Mouse (Mus musculus) CH12.LX (cell line): ENCODE results near the gene Zcchc3. TPM values are rescaled to one million over a fixed set of nuclear protein-coding genes. Genes with fewer than 3 reads are reported as not detected.

Source experiments
- DNase-seq: peaks from one replicate; pipeline ENCODE4 v3.0.0-alpha.2; 2013; ENCODE audit errors: extremely low read depth
- H3K27ac ChIP-seq: 2 replicates; pipeline ENCODE4 v1.5.1; 2012; ENCODE audit warnings: low read depth, mild to moderate bottlenecking, control low read depth, moderate library complexity; ENCODE audit not compliant: insufficient read depth
- H3K27me3 ChIP-seq: replicated peaks from 2 replicates; pipeline ENCODE3; 2012; ENCODE audit warnings: inconsistent platforms
- H3K36me3 ChIP-seq, 2 experiments: replicated peaks in 1 of 2; 2 replicates each; pipeline versions ENCODE3 to v1.6.1; 2012; ENCODE audit warnings: inconsistent platforms in 1 of 2, low read length in 1 of 2, mild to moderate bottlenecking in 1 of 2, mixed read lengths in 1 of 2, moderate library complexity in 1 of 2; ENCODE audit not compliant: control insufficient read depth in 1 of 2, insufficient read depth in 1 of 2
- H3K4me1 ChIP-seq, 2 experiments: 2 replicates each; pipeline ENCODE4 v1.6.1; 2012; ENCODE audit warnings: inconsistent platforms in 1 of 2, moderate library complexity in 1 of 2; ENCODE audit not compliant: insufficient read depth in 2 of 2, control insufficient read depth in 1 of 2
- H3K4me2 ChIP-seq: 2 replicates; pipeline ENCODE4 v1.6.1; 2012; ENCODE audit warnings: low read depth, mild to moderate bottlenecking, control low read depth; ENCODE audit not compliant: poor library complexity, insufficient read depth, severe bottlenecking
- H3K4me3 ChIP-seq, 3 experiments: fragments of 150-350 bp in 1 of 3; sonication (generic) in 1 of 3; replicated peaks in 1 of 3; 2 replicates each; pipeline versions ENCODE3 to v1.5.1; 2011 to 2012; ENCODE audit warnings: low read depth in 2 of 3, low read length in 2 of 3, mild to moderate bottlenecking in 2 of 3, moderate library complexity in 2 of 3, control low read depth in 1 of 3, improper control_type of control experiment in 1 of 3, inconsistent platforms in 1 of 3, mixed read lengths in 1 of 3; ENCODE audit not compliant: poor library complexity in 1 of 3
- H3K79me2 ChIP-seq: replicated peaks from 2 replicates; pipeline ENCODE4 v1.6.1; 2012; ENCODE audit warnings: mild to moderate bottlenecking, moderate library complexity; ENCODE audit not compliant: control insufficient read depth, poor library complexity, insufficient read depth, severe bottlenecking; ENCODE audit errors: extremely low read depth
- H3K9ac ChIP-seq: 2 replicates; pipeline ENCODE4 v1.6.1; 2012; ENCODE audit warnings: low read depth, mild to moderate bottlenecking, control low read depth, moderate library complexity; ENCODE audit not compliant: insufficient read depth
- H3K9me3 ChIP-seq: replicated peaks from 2 replicates; pipeline ENCODE3; 2012; ENCODE audit warnings: low read length, inconsistent platforms, mixed read lengths
- BHLHE40 ChIP-seq: IDR thresholded peaks from 2 replicates; pipeline ENCODE4 v1.6.1; 2011; ENCODE audit warnings: mild to moderate bottlenecking, low read depth, low read length, improper control_type of control experiment
- CHD1 ChIP-seq: IDR thresholded peaks from 2 replicates; pipeline ENCODE4 v1.6.1; 2012; ENCODE audit warnings: low read depth, low read length, improper control_type of control experiment, inconsistent platforms
- CTCF ChIP-seq, 2 experiments: IDR thresholded peaks in 1 of 2; conservative IDR thresholded peaks in 1 of 2; 2 replicates each; pipeline ENCODE4 v1.5.1; 2011 to 2012; ENCODE audit warnings: low read depth in 2 of 2, low read length in 2 of 2, improper control_type of control experiment in 1 of 2, inconsistent platforms in 1 of 2, mild to moderate bottlenecking in 1 of 2, moderate library complexity in 1 of 2
- E2F4 ChIP-seq: IDR thresholded peaks from 2 replicates; pipeline ENCODE4 v1.6.1; 2011; ENCODE audit warnings: low read depth, low read length, improper control_type of control experiment; ENCODE audit not compliant: insufficient replicate concordance
- HCFC1 ChIP-seq: IDR thresholded peaks from 2 replicates; pipeline ENCODE4 v1.6.1; 2012; ENCODE audit warnings: low read depth, mild to moderate bottlenecking, inconsistent platforms, low read length, improper control_type of control experiment
- IRF4 ChIP-seq: IDR thresholded peaks from 2 replicates; pipeline ENCODE4 v1.6.1; 2014; ENCODE audit warnings: low read depth, mild to moderate bottlenecking, inconsistent platforms, low read length, improper control_type of control experiment
- JUND ChIP-seq: conservative IDR thresholded peaks from 2 replicates; pipeline ENCODE4 v1.6.1; 2011; ENCODE audit warnings: low read depth, low read length, improper control_type of control experiment
- KAT2A ChIP-seq: IDR thresholded peaks from 2 replicates; pipeline ENCODE4 v1.6.1; 2012; ENCODE audit warnings: low read length, improper control_type of control experiment, inconsistent platforms; ENCODE audit not compliant: insufficient replicate concordance
- MAX ChIP-seq: IDR thresholded peaks from 2 replicates; pipeline ENCODE4 v1.6.1; 2011; ENCODE audit warnings: low read length, improper control_type of control experiment
- MEF2A ChIP-seq: IDR thresholded peaks from 2 replicates; pipeline ENCODE4 v1.6.1; 2014; ENCODE audit warnings: low read depth, mild to moderate bottlenecking, inconsistent platforms, low read length, improper control_type of control experiment, borderline replicate concordance
- NELFE ChIP-seq: IDR thresholded peaks from 2 replicates; pipeline ENCODE4 v1.6.1; 2011; ENCODE audit warnings: low read depth, low read length, improper control_type of control experiment
- NRF1 ChIP-seq: IDR thresholded peaks from 2 replicates; pipeline ENCODE4 v1.6.1; 2014; ENCODE audit warnings: low read depth, mild to moderate bottlenecking, inconsistent platforms, low read length, improper control_type of control experiment, moderate library complexity
- PAX5 ChIP-seq: IDR thresholded peaks from 2 replicates; pipeline ENCODE4 v1.6.1; 2012; ENCODE audit warnings: low read length, inconsistent platforms, mixed read lengths
- RAD21 ChIP-seq: IDR thresholded peaks from 2 replicates; pipeline ENCODE4 v1.6.1; 2011; ENCODE audit warnings: low read depth, mild to moderate bottlenecking, low read length, improper control_type of control experiment, moderate library complexity
- RCOR1 ChIP-seq: conservative IDR thresholded peaks from 2 replicates; pipeline ENCODE4 v1.6.1; 2012; ENCODE audit warnings: low read depth, mild to moderate bottlenecking, inconsistent platforms, low read length, improper control_type of control experiment
- SMC3 ChIP-seq: IDR thresholded peaks from 2 replicates; pipeline ENCODE4 v1.6.1; 2011; ENCODE audit warnings: low read depth, low read length, improper control_type of control experiment
- TBP ChIP-seq: conservative IDR thresholded peaks from 2 replicates; pipeline ENCODE4 v1.6.1; 2011; ENCODE audit warnings: low read depth, low read length, improper control_type of control experiment
- TCF12 ChIP-seq: IDR thresholded peaks from 2 replicates; pipeline ENCODE4 v1.6.1; 2014; ENCODE audit warnings: low read depth, mild to moderate bottlenecking, inconsistent platforms, low read length, improper control_type of control experiment
- USF2 ChIP-seq: conservative IDR thresholded peaks from 2 replicates; pipeline ENCODE4 v1.6.1; 2011; ENCODE audit warnings: low read depth, low read length, improper control_type of control experiment
- ZKSCAN1 ChIP-seq: IDR thresholded peaks from 2 replicates; pipeline ENCODE4 v1.6.1; 2012; ENCODE audit warnings: low read depth, inconsistent platforms, low read length, improper control_type of control experiment, borderline replicate concordance
- dilution Hi-C: fragments of 300-500 bp; cut with MboI; formaldehyde crosslinking; loops from 2 replicates; pipeline ENCODE4 v1.14.3; 2020; ENCODE audit warnings: low sequenced_read_pairs; ENCODE audit not compliant: extremely low pct_unique_long_range_greater_than_20kb, extremely low pct_ligation_motif_present
- in situ Hi-C: fragments of 300-500 bp; cut with MboI; formaldehyde crosslinking; loops from 3 replicates; pipeline ENCODE4 v1.14.3; 2019; ENCODE audit warnings: low sequenced_read_pairs, low pct_ligation_motif_present, low pct_unique_long_range_greater_than_20kb, mixed read lengths
- polyA plus RNA-seq: library from polyadenylated mRNA; unstranded; fragments of >175 nt; gene quantifications from 2 replicates; pipeline ENCODE4 v1.2.1, GENCODE M21; 2012; ENCODE audit warnings: low read depth; ENCODE audit not compliant: insufficient read length
- total RNA-seq, 2 experiments: library from RNA; depleted of rRNA; stranded (reverse); fragments of 300-350 nt in 1 of 2; fragments of >200 nt in 1 of 2; gene quantifications; 2 replicates each; pipeline ENCODE4 v1.2.3; 2012 to 2014

Gene Zcchc3
- total and polyA plus RNA-seq, 3 experiments, result not detected

DNA sequence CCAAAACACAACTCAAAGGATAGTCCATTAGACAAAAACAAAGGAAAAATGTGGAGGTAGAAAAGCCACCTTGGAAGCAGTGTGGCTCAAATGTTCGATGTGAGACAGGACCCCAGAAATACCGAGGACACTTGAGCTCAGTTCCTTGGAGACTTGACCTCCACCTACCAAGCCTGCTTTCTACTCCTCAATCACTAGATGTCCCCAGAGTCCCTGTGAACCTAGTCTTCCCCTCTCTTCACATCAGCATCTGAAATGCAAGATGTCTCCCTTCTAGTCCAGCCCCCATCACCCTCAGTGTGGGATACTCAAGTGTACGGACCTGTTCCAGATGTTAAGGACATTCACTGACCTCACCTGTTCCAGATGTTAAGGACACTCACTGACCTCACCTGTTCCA lies 22.0 kb downstream of the Zcchc3 start:
- Histone ChIP-seq H3K4me2 (no peak overlapping the region), H3K4me3 (no peak overlapping the region), H3K9ac (no peak overlapping the region), H3K9me3 (peaks cover 22% of the 10 kb centered on the region), H3K4me1 (peaks cover 0 to 2% of the 10 kb centered on the region in 2 experiments; a peak in 1 of 4 replicates), H3K27ac (no peak overlapping the region), H3K36me3 (no peaks in the 10 kb centered on the region), H3K79me2 (no peaks in the 10 kb centered on the region), H3K27me3 (peaks cover 12% of the 10 kb centered on the region)
- DNase-seq, result peak; percentile 38
- dilution Hi-C loops (no loop called here), in situ Hi-C loops (no loop called here)
- peak; percentile 36 to 88; a peak in 3 of 4 replicates for TF ChIP-seq CTCF (conservative IDR thresholded peaks at IDR 0.05 in 1 of 2, IDR thresholded peaks at IDR 0.05 in 1 of 2; ENCODE audit: low read depth in 2 of 2, low read length in 2 of 2)
- TF ChIP-seq BHLHE40, result no peak
- TF ChIP-seq RAD21, result peak; percentile 83
- peak; percentile 60 for TF ChIP-seq SMC3

GRCm38 (mm10) chr2:152384191-152384590 lies 30.6 kb downstream of the Zcchc3 start:
- in situ Hi-C loops (no loop called here), dilution Hi-C loops (no loop called here)
- no peak overlapping the region for H3K4me3 ChIP-seq
- H3K36me3 ChIP-seq, result no peaks in the 10 kb centered on the region
- H3K79me2 ChIP-seq, result no peaks in the 10 kb centered on the region
- no peak overlapping the region for H3K4me2 ChIP-seq
- no peak overlapping the region for H3K27ac ChIP-seq
- no peak overlapping the region for H3K9ac ChIP-seq
- peaks cover 9% of the 10 kb centered on the region for H3K27me3 ChIP-seq
- DNase-seq, result no peak
- TF ChIP-seq E2F4 (no peak), RAD21 (no peak), NELFE (no peak), CHD1 (no peak), PAX5 (no peak), KAT2A (no peak), TBP (no peak), USF2 (no peak), MEF2A (no peak), RCOR1 (no peak), IRF4 (no peak), MAX (no peak), ZKSCAN1 (no peak), NRF1 (no peak), TCF12 (no peak), HCFC1 (no peak), JUND (no peak)
- H3K9me3 ChIP-seq, result peaks cover 9% of the 10 kb centered on the region
- no peaks in the 10 kb centered on the region for H3K4me1 ChIP-seq
